Mouse (Mus musculus) liver, embryonic 16.5 days (tissue): Measurements from ENCODE around the gene Tlcd2. TPM values are rescaled to one million over a fixed set of nuclear protein-coding genes. Genes with fewer than 3 reads are reported as not detected.

Experiments used
- ATAC-seq: fragments of 200-750 bp; cut with Nextera tagmentation; 2 replicates; pipeline ENCODE4 v1.8.0; 2017; ENCODE audit warnings: low read depth, mild to moderate bottlenecking, moderate number of reproducible peaks, moderate library complexity
- H3K27ac ChIP-seq: fragments of 300-500 bp; sonication (generic); 2 replicates; pipeline ENCODE4 v1.5.1; 2014; ENCODE audit warnings: mild to moderate bottlenecking, low read length
- H3K27me3 ChIP-seq: fragments of 300-500 bp; sonication (generic); 2 replicates; pipeline ENCODE4 v1.6.1; 2014; ENCODE audit warnings: low read depth, low read length, mixed read lengths; ENCODE audit not compliant: control insufficient read depth, insufficient read depth
- H3K36me3 ChIP-seq: fragments of 300-500 bp; sonication (generic); 2 replicates; pipeline ENCODE4 v1.6.1; 2014; ENCODE audit warnings: mild to moderate bottlenecking; ENCODE audit not compliant: control insufficient read depth, insufficient read depth
- H3K4me1 ChIP-seq: fragments of 300-500 bp; sonication (generic); 2 replicates; pipeline ENCODE4 v1.6.1; 2014; ENCODE audit warnings: low read depth, low read length, mixed read lengths; ENCODE audit not compliant: control insufficient read depth
- H3K4me2 ChIP-seq: fragments of 300-500 bp; sonication (generic); 2 replicates; pipeline ENCODE4 v1.6.1; 2014; ENCODE audit warnings: low read depth, low read length, mixed read lengths
- H3K4me3 ChIP-seq: fragments of 300-500 bp; sonication (generic); 2 replicates; pipeline ENCODE4 v1.5.1; 2014; ENCODE audit warnings: low read depth, mild to moderate bottlenecking, low read length
- H3K9ac ChIP-seq: fragments of 300-500 bp; sonication (generic); 2 replicates; pipeline ENCODE4 v1.6.1; 2014; ENCODE audit warnings: low read depth, low read length
- H3K9me3 ChIP-seq: fragments of 300-500 bp; sonication (generic); replicated peaks from 2 replicates; pipeline ENCODE4 v1.6.1; 2016; ENCODE audit warnings: low read length; ENCODE audit not compliant: control insufficient read depth
- WGBS: fragments of 180-500 bp; shearing (Covaris S2); extraction: QIAGEN DNeasy Blood & Tissue Kit; methylation state at CpG from one replicate; pipeline ENCODE4 v1.1.7; 2014; ENCODE audit not compliant: insufficient replicate concordance; 5-methylcytosine and 5-hydroxymethylcytosine counted together
- polyA plus RNA-seq: library from polyadenylated mRNA; unstranded; fragments of >200 nt; fragmentation: Nextera tagmentation; extraction: Ambion mirVana; gene quantifications from 2 replicates; pipeline ENCODE4 v1.2.1, GENCODE M21; 2015

Tlcd2 gene
- polyA plus RNA-seq, 1 experiment from 2014 or later, result 20.4 TPM

DNA sequence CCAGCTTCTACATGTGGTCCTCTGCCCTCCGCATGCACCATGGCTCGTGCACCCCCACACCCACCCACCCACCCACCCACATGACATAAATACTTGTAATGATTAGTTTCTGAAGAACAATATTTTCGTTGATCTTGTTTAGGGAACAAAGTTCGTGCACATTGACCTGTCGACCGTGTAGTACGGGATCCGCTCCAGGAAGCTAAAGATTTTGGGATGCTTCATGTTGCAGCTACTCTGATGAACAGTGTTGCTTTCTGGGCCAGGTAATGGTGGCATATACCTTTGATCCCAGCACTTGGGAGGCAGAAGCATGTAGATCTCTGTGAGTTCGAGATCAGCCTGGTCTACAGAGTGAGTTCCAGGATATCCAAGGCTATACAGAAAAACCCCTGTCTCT, 37.5 kb upstream of the Tlcd2 start:
- 0 out of 2 replicates have a peak, but pooled peaks have one; percentile 25 for ATAC-seq
- H3K27ac ChIP-seq, result peak overlapping the region; percentile 58
- H3K36me3 ChIP-seq, result no peaks in the 10 kb centered on the region
- no peaks in the 10 kb centered on the region for H3K9me3 ChIP-seq
- H3K27me3 ChIP-seq, result no peaks in the 10 kb centered on the region
- H3K9ac ChIP-seq, result no peak overlapping the region
- no peak overlapping the region for H3K4me3 ChIP-seq
- WGBS, result 69% methylated on average over 9 of the region's 9 CpGs
- H3K4me1 ChIP-seq, result no peaks in the 10 kb centered on the region; the same call in none of the 2 replicates
- H3K4me2 ChIP-seq, result no peak overlapping the region

DNA sequence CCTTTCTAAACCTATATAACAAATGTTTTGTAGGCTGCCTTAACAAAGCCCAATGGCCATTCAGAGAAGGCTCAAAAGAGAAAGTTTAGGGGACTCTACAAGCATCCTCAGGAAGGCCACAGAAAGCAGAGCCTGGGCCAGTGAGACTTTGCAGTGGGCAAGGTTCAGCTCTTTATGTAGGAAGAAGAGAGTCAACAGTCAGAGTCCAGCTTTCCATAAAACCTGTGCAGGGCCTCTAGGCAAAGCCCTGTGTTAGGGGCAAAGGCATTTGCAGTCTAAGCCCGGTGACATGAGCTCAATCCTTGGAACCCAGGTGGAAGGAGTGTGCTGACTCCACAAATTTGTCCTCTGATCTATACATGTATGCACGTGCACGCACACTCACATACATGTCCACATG, 37.1 kb upstream of the Tlcd2 start:
- ATAC-seq, result peak; percentile 54
- Histone ChIP-seq H3K27me3 (no peaks in the 10 kb centered on the region), H3K9me3 (no peaks in the 10 kb centered on the region), H3K4me1 (no peaks in the 10 kb centered on the region; the same call in none of the 2 replicates), H3K9ac (no peak overlapping the region), H3K36me3 (no peaks in the 10 kb centered on the region), H3K4me3 (no peak overlapping the region), H3K27ac (peak overlapping the region; percentile 58), H3K4me2 (no peak overlapping the region)
- 73% methylated on average over 3 of the region's 3 CpGs for WGBS

DNA sequence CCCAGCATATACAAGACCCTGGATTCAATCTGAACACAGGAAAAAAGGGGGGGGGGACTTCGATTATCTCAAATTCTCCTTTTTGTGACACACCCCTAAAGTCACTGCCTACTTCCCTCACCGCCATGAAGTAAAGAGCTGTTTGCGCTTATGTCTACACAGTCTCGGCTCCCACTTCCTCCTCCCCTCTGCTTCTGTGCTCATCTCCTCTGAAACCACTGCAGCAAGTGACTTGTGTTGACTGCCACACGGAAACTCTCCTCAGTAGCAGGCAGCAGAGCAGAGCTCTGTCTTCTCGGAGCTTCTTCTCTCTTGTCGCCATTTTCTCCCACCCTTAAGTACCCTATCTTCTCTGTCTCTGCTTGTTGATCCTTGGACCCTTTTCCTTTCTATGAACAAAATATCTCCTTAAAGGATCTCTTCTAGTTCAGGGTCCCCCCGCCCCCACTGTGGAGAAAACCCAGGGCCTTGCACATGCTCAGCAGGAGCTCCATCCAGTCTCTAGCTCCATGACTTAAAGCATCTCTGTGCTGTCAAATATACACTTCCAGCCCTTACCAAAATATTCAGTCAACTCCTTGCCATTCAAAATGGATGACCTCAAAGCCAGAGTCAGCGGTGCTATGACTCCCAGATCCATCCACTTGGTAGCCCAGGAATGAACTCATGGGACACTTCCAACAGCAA, 32.4 kb upstream of the Tlcd2 start:
- H3K4me1 ChIP-seq, result no peaks in the 10 kb centered on the region; the same call in none of the 2 replicates
- WGBS, result 28% methylated on average over 9 of the region's 9 CpGs
- no peaks in the 10 kb centered on the region for H3K27me3 ChIP-seq
- no peak overlapping the region for H3K4me2 ChIP-seq
- no peak overlapping the region for H3K9ac ChIP-seq
- H3K27ac ChIP-seq, result no peak overlapping the region
- H3K4me3 ChIP-seq, result no peak overlapping the region
- peaks cover 11% of the 10 kb centered on the region for H3K36me3 ChIP-seq
- H3K9me3 ChIP-seq, result 0 out of 2 replicates have a peak, but pooled peaks cover under 1% of the 10 kb centered on the region
- ATAC-seq, result 0 out of 2 replicates have a peak, but pooled peaks have one; percentile 19

DNA sequence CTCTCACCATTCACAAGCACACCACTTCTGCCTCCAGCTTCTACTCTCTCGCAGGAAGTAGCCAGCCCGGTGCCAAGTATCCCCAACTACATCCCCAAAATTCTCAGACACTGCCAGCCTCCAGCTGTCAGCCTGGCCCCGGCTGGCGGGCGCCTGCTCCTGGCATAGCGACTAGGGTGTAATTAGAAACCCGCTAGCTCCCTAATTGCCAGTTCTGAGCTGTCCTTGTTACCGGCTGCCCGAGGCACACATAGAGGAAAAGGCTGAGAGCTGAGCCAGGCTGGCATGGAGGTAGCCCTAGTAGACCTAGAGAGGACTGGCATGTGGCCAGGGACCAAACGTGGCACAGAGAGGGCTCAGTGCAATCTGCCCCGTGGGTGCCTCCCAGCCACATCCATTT, 30.2 kb upstream of the Tlcd2 start:
- Histone ChIP-seq H3K9me3 (0 out of 2 replicates have a peak, but pooled peaks cover 3% of the 10 kb centered on the region), H3K4me3 (no peak overlapping the region), H3K9ac (no peak overlapping the region), H3K4me2 (no peak overlapping the region), H3K36me3 (peaks cover 22% of the 10 kb centered on the region), H3K27me3 (no peaks in the 10 kb centered on the region), H3K27ac (no peak overlapping the region), H3K4me1 (no peaks in the 10 kb centered on the region; the same call in none of the 2 replicates)
- WGBS, result 77% methylated on average over 11 of the region's 11 CpGs
- no peak for ATAC-seq

DNA sequence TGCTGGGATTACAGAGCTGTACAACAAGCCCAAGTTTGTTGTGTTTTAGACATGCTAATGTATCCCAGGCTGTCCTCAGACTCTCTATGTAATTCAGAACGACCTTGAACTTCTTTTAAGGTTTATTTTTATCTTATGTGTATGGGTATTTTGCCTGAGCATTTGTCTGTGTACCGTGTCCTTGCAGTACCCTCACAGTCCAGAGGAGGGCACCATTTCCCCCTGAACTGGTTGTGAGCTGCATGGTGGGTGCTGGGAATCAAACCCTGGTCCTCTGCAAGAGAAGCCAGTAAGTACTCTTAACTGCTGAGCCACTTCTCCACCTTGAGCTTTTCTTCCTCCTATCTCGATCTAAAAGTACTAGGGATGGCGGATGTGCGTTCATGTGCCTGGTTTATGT, 27.4 kb upstream of the Tlcd2 start:
- Histone ChIP-seq H3K4me1 (no peaks in the 10 kb centered on the region; the same call in 1 of the 2 replicates), H3K4me3 (no peak overlapping the region), H3K9me3 (0 out of 2 replicates have a peak, but pooled peaks cover 3% of the 10 kb centered on the region), H3K36me3 (peaks cover 22% of the 10 kb centered on the region), H3K9ac (no peak overlapping the region), H3K27ac (no peak overlapping the region), H3K4me2 (no peak overlapping the region), H3K27me3 (no peaks in the 10 kb centered on the region)
- WGBS, result 76% methylated on average over 5 of the region's 5 CpGs
- ATAC-seq, result no peak

DNA sequence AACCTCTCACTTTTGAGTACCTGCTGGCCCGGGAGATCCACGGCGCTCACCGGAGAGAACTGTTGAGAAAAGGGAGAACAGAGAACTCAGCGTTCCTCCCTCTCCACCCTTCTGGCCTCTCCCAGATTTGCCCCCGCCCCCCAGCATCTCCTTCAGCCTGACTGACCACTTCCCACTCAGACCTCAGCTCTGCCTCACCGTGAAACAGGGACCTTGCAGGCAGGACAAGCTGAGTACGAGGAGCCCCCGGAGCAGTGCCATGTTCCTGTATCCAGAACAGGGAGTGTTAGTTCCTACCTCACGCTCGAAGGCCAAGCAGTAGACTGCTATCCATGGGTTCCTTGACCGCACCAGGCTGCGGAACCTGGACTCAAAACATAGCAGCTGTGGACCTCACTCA, 23.3 kb upstream of the Tlcd2 start:
- H3K9ac ChIP-seq, result peak overlapping the region; percentile 44
- no peak for ATAC-seq
- peak overlapping the region; percentile 64 for H3K27ac ChIP-seq
- H3K27me3 ChIP-seq, result no peaks in the 10 kb centered on the region
- H3K36me3 ChIP-seq, result peaks cover 34% of the 10 kb centered on the region
- H3K9me3 ChIP-seq, result 0 out of 2 replicates have a peak, but pooled peaks cover 3% of the 10 kb centered on the region
- peak overlapping the region; percentile 47 for H3K4me3 ChIP-seq
- H3K4me2 ChIP-seq, result peak overlapping the region; percentile 16; the same call in 1 of the 2 replicates
- WGBS, result 67% methylated on average over 13 of the region's 13 CpGs
- peaks cover 3% of the 10 kb centered on the region for H3K4me1 ChIP-seq

DNA sequence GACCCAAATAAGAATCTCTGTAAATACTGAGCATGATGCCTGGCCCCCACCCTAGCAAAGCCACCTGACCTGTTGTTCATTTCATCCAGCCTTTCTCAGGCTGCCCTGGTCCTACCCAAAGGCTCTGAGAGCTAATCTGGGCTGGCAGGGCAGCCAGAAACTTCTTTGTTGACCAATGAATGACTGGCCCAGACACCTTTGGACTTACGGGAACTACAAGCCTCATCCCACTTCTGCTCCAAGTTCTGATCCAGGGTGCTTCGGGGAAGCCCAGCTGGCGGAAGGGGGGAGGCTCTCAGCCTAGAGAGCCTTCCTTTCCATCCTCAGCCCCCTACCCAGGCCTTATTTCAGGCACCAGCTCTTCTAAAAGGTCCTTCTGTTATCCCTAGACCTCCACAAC, 22.7 kb upstream of the Tlcd2 start:
- ATAC-seq, result no peak
- Histone ChIP-seq H3K4me2 (no peak overlapping the region), H3K9me3 (0 out of 2 replicates have a peak, but pooled peaks cover 3% of the 10 kb centered on the region), H3K9ac (peak overlapping the region; percentile 44), H3K27me3 (no peaks in the 10 kb centered on the region), H3K4me1 (peaks cover 3% of the 10 kb centered on the region), H3K27ac (peak overlapping the region; percentile 64), H3K36me3 (peaks cover 37% of the 10 kb centered on the region), H3K4me3 (peak overlapping the region; percentile 47)
- 82% methylated on average over 3 of the region's 3 CpGs for WGBS

DNA sequence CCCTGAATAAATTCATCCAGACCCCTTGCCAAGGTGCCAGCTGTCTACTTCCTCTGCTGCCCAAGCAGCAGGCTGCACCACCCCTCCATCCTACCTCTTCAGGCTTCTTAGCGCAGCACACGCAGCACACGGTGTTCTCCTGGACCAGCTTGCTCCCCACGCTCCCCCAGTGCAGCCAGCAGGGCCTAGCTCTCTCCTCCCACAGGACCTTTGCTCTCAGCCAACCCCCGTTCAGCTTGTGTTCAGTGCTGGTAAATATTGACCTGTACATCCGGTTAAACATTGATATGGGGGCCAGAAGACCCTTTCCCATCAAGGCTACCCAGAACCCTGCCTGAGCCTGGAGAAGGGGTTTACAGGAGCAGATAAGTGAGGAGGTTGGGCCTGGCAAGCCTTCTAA, 22.2 kb upstream of the Tlcd2 start, which contains the start of gene Serpinf2:
TSS of gene Serpinf2 (minus strand) at position 229 of the 400 bp plus-strand sequence.
- ATAC-seq, result peak; percentile 71
- Histone ChIP-seq H3K4me2 (peak within 1 kb of the TSS; percentile 14; the same call in 1 of the 2 replicates), H3K36me3 (peaks cover 42% of the 10 kb centered on the region), H3K27me3 (no peaks in the 10 kb centered on the region), H3K9ac (peak within 1 kb of the TSS; percentile 44), H3K27ac (peak within 1 kb of the TSS; percentile 69), H3K4me3 (peak within 1 kb of the TSS; percentile 47), H3K9me3 (0 out of 2 replicates have a peak, but pooled peaks cover under 1% of the 10 kb centered on the region), H3K4me1 (peaks cover 5% of the 10 kb centered on the region)
- WGBS, result 67% methylated on average over 6 of the region's 6 CpGs

DNA sequence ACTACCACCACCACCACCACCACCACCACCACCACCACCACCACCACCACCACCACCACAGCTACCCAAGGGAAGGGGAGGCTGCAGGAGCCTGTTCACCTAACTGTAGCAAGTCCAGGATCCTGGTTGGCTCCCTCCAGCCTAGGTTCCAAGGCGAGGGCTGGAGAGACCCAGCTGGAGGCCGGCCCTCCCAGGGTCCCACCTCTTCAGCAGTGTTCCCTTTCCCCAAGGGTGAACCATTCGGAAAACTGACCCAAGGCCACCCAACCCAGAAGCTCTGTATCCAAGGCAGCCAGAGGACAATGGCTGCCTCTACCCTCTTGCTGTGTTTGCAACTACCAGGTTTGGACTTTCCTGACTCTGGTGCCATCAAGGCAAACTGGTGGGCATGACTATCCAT, 21.6 kb upstream of the Tlcd2 start:
- Histone ChIP-seq H3K36me3 (peaks cover 44% of the 10 kb centered on the region), H3K9me3 (no peaks in the 10 kb centered on the region), H3K27ac (peak overlapping the region; percentile 69), H3K4me1 (peaks cover 11% of the 10 kb centered on the region), H3K4me2 (peak overlapping the region; percentile 14; the same call in 1 of the 2 replicates), H3K27me3 (no peaks in the 10 kb centered on the region), H3K9ac (no peak overlapping the region), H3K4me3 (no peak overlapping the region)
- no peak for ATAC-seq
- WGBS, result 75% methylated on average over 3 of the region's 3 CpGs
